Mouse (Mus musculus) cortical plate, adult 2 months (tissue): ENCODE measurements around the gene Ppp2r2c. TPM values are rescaled to one million over a fixed set of nuclear protein-coding genes. Genes with fewer than 3 reads are reported as not detected.
A peak's percentile ranks its signal among the peaks of the same experiment; 100 is the strongest.

Experiments
- H3K27ac ChIP-seq: fragments of 200-500 bp; 2 replicates; pipeline ENCODE4 v1.5.1; 2012; ENCODE audit warnings: low read length, control low read depth, inconsistent platforms; ENCODE audit not compliant: insufficient read depth
- H3K4me1 ChIP-seq: fragments of 200-500 bp; 2 replicates; pipeline ENCODE4 v1.6.1; 2011; ENCODE audit warnings: low read length; ENCODE audit not compliant: control insufficient read depth, insufficient read depth
- H3K4me3 ChIP-seq: fragments of 200-500 bp; 2 replicates; pipeline ENCODE4 v1.5.1; 2011; ENCODE audit warnings: mild to moderate bottlenecking, low read length, control low read depth; ENCODE audit not compliant: insufficient read depth
- CTCF ChIP-seq: fragments of 200-500 bp; IDR thresholded peaks from 2 replicates; pipeline ENCODE4 v1.5.1; 2011; ENCODE audit warnings: mild to moderate bottlenecking, control low read depth, low read length; ENCODE audit not compliant: insufficient read depth; ENCODE audit errors: extremely low read depth
- POLR2A ChIP-seq: fragments of 200-500 bp; IDR thresholded peaks from 2 replicates; pipeline ENCODE4 v1.6.1; 2011; ENCODE audit warnings: mild to moderate bottlenecking, low read length, control low read depth; ENCODE audit not compliant: insufficient read depth; ENCODE audit errors: extremely low read depth
- polyA plus RNA-seq: library from polyadenylated mRNA; depleted of rRNA; stranded (reverse); fragments of >200 nt; gene quantifications from 2 replicates; pipeline ENCODE4 v1.2.3, GENCODE M21; 2012; rRNA removed

Gene Ppp2r2c
- polyA plus RNA-seq = 442 and 456 TPM in 2 replicates

- H3K27ac ChIP-seq = peak within 1 kb of the TSS; percentile 97
- H3K4me1 ChIP-seq = peaks cover 10% of the 10 kb centered on the region; the same call in 1 of the 2 replicates
- peak within 1 kb of the TSS; percentile 96 for H3K4me3 ChIP-seq
- peak; percentile 54; the same call in 1 of the 2 replicates for TF ChIP-seq POLR2A
- TF ChIP-seq CTCF = no peak
Observed at GRCm38 (mm10) chr5:36868266-36869090, at the start of gene Ppp2r2c. Gene Ppp2r2c, plus strand, starts transcription at chr5:36868513.

GRCm38 (mm10) chr5:36819742-36820141 is 48.6 kb upstream of the Ppp2r2c start:
- TF ChIP-seq CTCF = no peak
- no peak for TF ChIP-seq POLR2A
- Histone ChIP-seq H3K4me3 (no peak overlapping the region), H3K4me1 (no peaks in the 10 kb centered on the region), H3K27ac (no peak overlapping the region)

- Histone ChIP-seq H3K4me3 (no peak overlapping the region), H3K4me1 (no peaks in the 10 kb centered on the region), H3K27ac (no peak overlapping the region)
- peak; percentile 75 for TF ChIP-seq CTCF
- TF ChIP-seq POLR2A = no peak
Observed at GRCm38 (mm10) chr5:36820142-36820541, 48.2 kb upstream of the Ppp2r2c start.

GRCm38 (mm10) chr5:36822907-36823306 is 45.4 kb upstream of the Ppp2r2c start:
- Histone ChIP-seq H3K4me3 (no peak overlapping the region), H3K27ac (no peak overlapping the region), H3K4me1 (no peaks in the 10 kb centered on the region)
- TF ChIP-seq CTCF = no peak
- no peak for TF ChIP-seq POLR2A

DNA sequence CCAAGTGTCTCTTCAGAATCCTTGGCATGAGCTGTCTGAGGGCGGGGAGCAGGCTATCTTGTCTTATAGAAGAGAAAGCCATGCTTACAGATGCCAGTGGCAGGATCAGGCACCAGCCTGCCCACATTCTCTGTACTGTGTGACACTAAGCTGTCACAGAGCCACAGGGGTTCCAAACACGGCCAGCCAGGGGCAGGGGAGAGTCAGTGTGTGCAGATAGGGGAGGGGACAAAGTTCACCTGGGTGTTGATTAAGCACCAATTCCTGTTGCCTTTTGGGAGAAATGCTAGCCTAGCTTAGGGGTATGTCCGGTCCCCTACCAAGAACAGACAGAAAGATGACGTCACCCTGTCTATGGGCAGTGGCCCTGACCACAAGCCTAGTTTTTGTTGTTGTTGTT is 39.2 kb upstream of the Ppp2r2c start:
- Histone ChIP-seq H3K4me3 (no peak overlapping the region), H3K27ac (no peak overlapping the region), H3K4me1 (no peaks in the 10 kb centered on the region)
- no peak for TF ChIP-seq CTCF
- TF ChIP-seq POLR2A = no peak

DNA sequence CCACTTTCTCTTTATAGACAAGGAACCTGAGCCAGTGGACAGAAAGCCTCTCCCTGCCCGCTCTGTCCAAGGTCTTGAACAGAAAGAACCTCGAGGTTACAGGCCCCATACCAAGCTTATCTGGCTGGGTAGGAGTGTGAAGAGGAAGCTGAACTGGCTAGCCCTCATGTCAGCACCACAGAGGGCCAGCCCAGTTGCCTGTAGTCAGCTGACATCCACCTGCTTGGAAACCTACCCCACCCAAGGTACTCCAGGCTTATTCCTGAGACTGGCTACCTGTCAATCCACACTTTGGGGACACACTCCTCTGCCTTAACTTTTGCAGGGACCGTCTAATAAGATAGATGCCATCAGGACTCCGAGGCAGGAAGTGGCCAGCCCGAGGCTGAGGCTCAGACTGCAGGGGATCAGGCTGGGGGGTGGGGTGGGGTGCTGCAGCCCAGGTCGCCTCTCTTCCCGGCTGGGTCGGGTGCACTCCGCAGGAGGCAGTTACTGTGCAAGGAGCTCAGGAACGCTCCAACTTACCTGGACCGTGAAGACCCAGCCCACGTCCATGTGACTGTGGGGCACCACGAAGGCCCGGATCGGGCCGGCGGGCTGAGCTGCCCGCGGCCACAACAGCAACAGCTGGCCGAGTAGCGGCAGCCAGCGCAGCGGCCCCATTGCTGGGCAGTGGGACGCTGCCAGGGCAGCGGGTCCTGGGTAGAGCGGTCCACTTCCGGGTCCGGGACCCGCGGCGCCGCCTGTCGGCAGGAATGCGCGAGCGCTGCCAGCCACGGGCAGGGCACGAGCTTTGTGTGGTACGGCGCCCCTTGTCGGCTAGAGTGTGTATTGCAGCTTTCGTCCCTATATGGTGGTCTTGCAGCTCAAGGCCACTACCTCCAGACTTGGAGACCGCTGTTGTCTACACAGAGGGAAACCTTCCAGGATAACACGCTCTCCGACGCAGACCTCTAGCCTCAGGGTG is 38.1 kb upstream of the Ppp2r2c start, which contains the start of gene Man2b2:
Gene Man2b2, minus strand, starts transcription at position 741 of the 967 bp plus-strand sequence.
- H3K4me1 ChIP-seq = no peaks in the 10 kb centered on the region
- no peak within 1 kb of the TSS for H3K27ac ChIP-seq
- H3K4me3 ChIP-seq = peak within 1 kb of the TSS; percentile 49
- TF ChIP-seq POLR2A = no peak
- peak; percentile 92 for TF ChIP-seq CTCF

DNA sequence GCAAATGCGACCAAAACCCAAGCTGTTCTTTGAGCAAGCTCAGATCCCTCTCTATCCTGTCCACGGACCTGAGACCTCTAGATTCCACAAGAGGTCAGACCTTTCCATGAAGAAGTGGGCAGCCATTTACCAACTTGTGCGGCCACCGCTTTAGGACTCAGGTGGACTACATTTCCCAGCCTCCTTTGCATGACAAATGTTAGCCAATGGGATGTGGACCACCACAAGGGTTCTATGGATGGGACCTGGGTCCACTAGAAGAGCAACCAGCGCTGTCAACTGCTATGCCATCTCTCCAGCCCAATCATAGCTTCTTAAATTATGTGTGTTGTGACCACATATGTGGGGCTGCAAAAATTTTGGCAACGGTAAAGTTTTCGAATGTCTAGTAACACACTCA is 37.0 kb upstream of the Ppp2r2c start:
- no peak overlapping the region for H3K27ac ChIP-seq
- H3K4me1 ChIP-seq = no peaks in the 10 kb centered on the region
- no peak overlapping the region for H3K4me3 ChIP-seq
- TF ChIP-seq POLR2A = no peak
- no peak for TF ChIP-seq CTCF

GRCm38 (mm10) chr5:36835933-36836332 is 32.4 kb upstream of the Ppp2r2c start:
- Histone ChIP-seq H3K27ac (no peak overlapping the region), H3K4me3 (no peak overlapping the region), H3K4me1 (peaks cover 3% of the 10 kb centered on the region)
- no peak for TF ChIP-seq POLR2A
- TF ChIP-seq CTCF = peak; percentile 96

- TF ChIP-seq POLR2A (0 out of 2 replicates have a peak, but pooled peaks have one; percentile 8), CTCF (no peak)
- H3K27ac ChIP-seq = no peak overlapping the region
- H3K4me3 ChIP-seq = no peak overlapping the region
- H3K4me1 ChIP-seq = peaks cover 10% of the 10 kb centered on the region
Observed at GRCm38 (mm10) chr5:36839032-36839431, 29.3 kb upstream of the Ppp2r2c start.
